26 mouse cellular contexts compared by ENCODE assay signal in genomic region chr16:31402096-31402495, GRCm38 (mm10). TPM values are rescaled to one million over a fixed set of nuclear protein-coding genes. Genes with fewer than 3 reads are reported as not detected.
A peak's percentile ranks its signal among the peaks of the same experiment; 100 is the strongest.
DNase-seq lines count a peak whose midpoint lies in the region; ATAC-seq and TF ChIP-seq lines count a peak whose summit lies in the region.
"Had no signal": no experiment of that assay in that cellular context is flagged by ENCODE, and none has a peak within 500 bp of the region (broad histone marks: within the 10 kb centered on the region; RNA-seq: fewer than 3 reads in every experiment).

No protein-coding gene starts in this region.

- H3K27me3 ChIP-seq in CH12.LX (replicated peaks), result no peaks in the 10 kb centered on the region
- no peaks in the 10 kb centered on the region for H3K27me3 ChIP-seq in forebrain, embryonic 15.5 days
- H3K27me3 ChIP-seq: embryonic facial prominence, embryonic 12.5 days; forebrain, embryonic 12.5 days; heart, embryonic 15.5 days; limb, embryonic 15.5 days had no signal

- H3K4me2 ChIP-seq in CH12.LX (ENCODE audit: insufficient read depth, low read depth, poor library complexity, severe bottlenecking), result no peak overlapping the region
- H3K4me2 ChIP-seq in forebrain, embryonic 15.5 days (replicated peaks), result no peak overlapping the region
- H3K4me2 ChIP-seq: embryonic facial prominence, embryonic 12.5 days; forebrain, embryonic 12.5 days; heart, embryonic 15.5 days; limb, embryonic 15.5 days; midbrain, embryonic 12.5 days had no signal

- H3K27ac ChIP-seq in CH12.LX (ENCODE audit: insufficient read depth, low read depth), result no peak overlapping the region
- H3K27ac ChIP-seq in forebrain, embryonic 15.5 days (replicated peaks), result no peak overlapping the region
- H3K27ac ChIP-seq: embryonic facial prominence, embryonic 12.5 days; forebrain, embryonic 12.5 days; heart, embryonic 15.5 days; kidney, postnatal 0 days; left cerebral cortex, adult 2 months; limb, embryonic 15.5 days; midbrain, embryonic 12.5 days had no signal

- H3K36me3 ChIP-seq in CH12.LX (replicated peaks in 1 of 2; ENCODE audit: control insufficient read depth in 1 of 2, insufficient read depth in 1 of 2, low read length in 1 of 2), result no peaks in the 10 kb centered on the region
- H3K36me3 ChIP-seq in forebrain, embryonic 15.5 days, result no peaks in the 10 kb centered on the region
- H3K36me3 ChIP-seq: embryonic facial prominence, embryonic 12.5 days; forebrain, embryonic 12.5 days; heart, embryonic 15.5 days; limb, embryonic 15.5 days; midbrain, embryonic 12.5 days had no signal

- peaks cover 0 to 3% of the 10 kb centered on the region in 2 experiments; a peak in 1 of 4 replicates for H3K4me1 ChIP-seq in CH12.LX (ENCODE audit: control insufficient read depth in 1 of 2, insufficient read depth in 2 of 2)
- H3K4me1 ChIP-seq in forebrain, embryonic 15.5 days, result no peaks in the 10 kb centered on the region
- H3K4me1 ChIP-seq: embryonic facial prominence, embryonic 12.5 days; forebrain, embryonic 12.5 days; heart, embryonic 15.5 days; limb, embryonic 15.5 days; midbrain, embryonic 12.5 days had no signal

- no peaks in the 10 kb centered on the region for H3K79me2 ChIP-seq in CH12.LX (replicated peaks; ENCODE audit: control insufficient read depth, extremely low read depth, insufficient read depth, poor library complexity, severe bottlenecking)

- DNase-seq in kidney, adult 11 months, result peak; percentile 1
- DNase-seq in kidney, postnatal 25 days, result no peak
- DNase-seq in CH12.LX (ENCODE audit: extremely low read depth) (no peak), ZHBTc4 (ENCODE audit: low read depth, low spot score) (peak; percentile 89), adipocyte (ENCODE audit: low spot score) (no peak)
- DNase-seq: adrenal gland, postnatal 36 days; B cell, adult 2 months; cerebellum, adult 11-12 months; cerebellum, postnatal 14 days; heart, postnatal 36 days; left cerebral cortex, postnatal 4 days; lung, adult 18-20 months; lung, postnatal 10 days; right cerebral cortex, postnatal 14 days had no signal

- H3K9me3 ChIP-seq in CH12.LX (replicated peaks; ENCODE audit: low read length), result peaks cover 5% of the 10 kb centered on the region
- H3K9me3 ChIP-seq in forebrain, embryonic 15.5 days, result no peaks in the 10 kb centered on the region
- H3K9me3 ChIP-seq: embryonic facial prominence, embryonic 12.5 days; heart, embryonic 15.5 days; limb, embryonic 15.5 days; midbrain, embryonic 12.5 days had no signal

- TF ChIP-seq POLR2A in CH12.LX (IDR thresholded peaks at IDR 0.05; ENCODE audit: low read depth, low read length), result no peak

- no peak overlapping the region for H3K9ac ChIP-seq in CH12.LX (ENCODE audit: insufficient read depth, low read depth)
- H3K9ac ChIP-seq in forebrain, embryonic 15.5 days (replicated peaks), result no peak overlapping the region
- H3K9ac ChIP-seq: embryonic facial prominence, embryonic 12.5 days; forebrain, embryonic 12.5 days; heart, embryonic 15.5 days; limb, embryonic 15.5 days; midbrain, embryonic 12.5 days had no signal

- dilution Hi-C loops in CH12.LX (cut with MboI; ENCODE audit: extremely low pct_ligation_motif_present, extremely low pct_unique_long_range_greater_than_20kb, low sequenced_read_pairs), result no loop called here

- no peak for TF ChIP-seq EP300 in CH12.LX (IDR thresholded peaks at IDR 0.05; ENCODE audit: low read length)

- TF ChIP-seq CTCF in CH12.LX (conservative IDR thresholded peaks at IDR 0.05 in 1 of 2, IDR thresholded peaks at IDR 0.05 in 1 of 2; ENCODE audit: low read depth in 2 of 2, low read length in 2 of 2), result no peak

- H3K4me3 ChIP-seq in CH12.LX (replicated peaks in 1 of 3; ENCODE audit: low read depth in 2 of 3, low read length in 2 of 3, poor library complexity in 1 of 3), result no peak overlapping the region
- no peak overlapping the region for H3K4me3 ChIP-seq in forebrain, embryonic 15.5 days
- H3K4me3 ChIP-seq: embryonic facial prominence, embryonic 12.5 days; erythroblast, embryonic 14.5 days; forebrain, embryonic 12.5 days; heart, embryonic 15.5 days; left cerebral cortex, adult 2 months; limb, embryonic 15.5 days; midbrain, embryonic 12.5 days had no signal

- 0 out of 2 replicates have a peak, but pooled peaks have one; percentile 23 for ATAC-seq in megakaryocyte progenitor cell, adult 5-6 weeks (replicated peaks; ENCODE audit: poor library complexity)
- ATAC-seq in forebrain, embryonic 15.5 days (replicated peaks), result no peak
- ATAC-seq: hindbrain, embryonic 16.5 days; intestine, postnatal 0 days had no signal

- WGBS in forebrain, embryonic 15.5 days, result 42% methylated on average over 8 of the region's 8 CpGs

- in situ Hi-C loops in CH12.LX (cut with MboI; ENCODE audit: low pct_ligation_motif_present, low pct_unique_long_range_greater_than_20kb, low sequenced_read_pairs), result no loop called here

- TF ChIP-seq RAD21 in CH12.LX (IDR thresholded peaks at IDR 0.05; ENCODE audit: low read depth, low read length), result no peak

TF ChIP-seq in CH12.LX, 34 proteins besides CTCF, POLR2A, EP300 and RAD21:
- TF ChIP-seq E2F4 (IDR thresholded peaks at IDR 0.05; ENCODE audit: insufficient replicate concordance, low read depth, low read length), result no peak
- TF ChIP-seq MAX (IDR thresholded peaks at IDR 0.05; ENCODE audit: low read length), result 0 out of 2 replicates have a peak, but pooled peaks have one; percentile 17
- TF ChIP-seq BHLHE40 (IDR thresholded peaks at IDR 0.05; ENCODE audit: low read depth, low read length), result peak; percentile 80

RNA-seq across cellular contexts. Expression of gene Bdh1, which starts 20.0 kb away (rescaled TPM):
- total RNA-seq in CH12.LX (2012; rRNA removed), result 37.9 and 44.4 TPM in 2 replicates
- total RNA-seq in CH12.LX (2014; rRNA removed), result 48.9 and 54.3 TPM in 2 replicates
- 110 and 117 TPM in 2 replicates for polyA plus RNA-seq in CH12.LX (2012; ENCODE audit: insufficient read length, low read depth)
- 1.3 and 2.6 TPM in 2 replicates for total RNA-seq in megakaryocyte progenitor cell, adult 5-6 weeks (2015)
- total RNA-seq in megakaryocyte progenitor cell, adult 5-6 weeks (2017), result 3.0 and 4.7 TPM in 2 replicates
- polyA plus RNA-seq in forebrain, embryonic 15.5 days (2015; fragmentation: Nextera tagmentation; extraction: Ambion mirVana), result 132 and 144 TPM in 2 replicates

Comparison
In these comparisons a context has a peak if more than half of its experiments do, and no peak if none do; other contexts are left out.
1. DNase-seq: peak in kidney, adult 11 months (single experiment) and ZHBTc4 (single experiment); none in kidney, postnatal 25 days (0 of 2), CH12.LX (single experiment) and adipocyte (single experiment).
2. RNA of gene Bdh1, which starts 20.0 kb away (total RNA-seq): 37.9 to 54.3 TPM in CH12.LX; 1.3 to 4.7 TPM in megakaryocyte progenitor cell, adult 5-6 weeks; every median in the first group is over 4 times any median in the second.